Mouse (Mus musculus): ENCODE data around the gene Satb2.

- TF ChIP-seq GATA1 (IDR thresholded peaks at IDR 0.05; ENCODE audit: borderline replicate concordance, low read length), result no peak
- no peak for TF ChIP-seq FLI1 (IDR thresholded peaks at IDR 0.05; ENCODE audit: low read length)
These were observed 22.7 kb downstream of the Satb2 start for GRCm38 (mm10) chr1:56955739-56956085.

Data from megakaryocyte, embryonic 14.5 days (primary cell).